8 mouse cellular contexts compared by ENCODE assay signal in genomic region chr7:128739462-128740277, GRCm38 (mm10). TPM values are rescaled to one million over a fixed set of nuclear protein-coding genes. Genes with fewer than 3 reads are reported as not detected.
DNase-seq lines count a peak whose midpoint lies in the region; ATAC-seq and TF ChIP-seq lines count a peak whose summit lies in the region.

No protein-coding gene starts in this region.

- TF ChIP-seq CTCF in C2C12 (IDR thresholded peaks at IDR 0.05; ENCODE audit: control insufficient read depth, insufficient read depth, insufficient read length), result no peak

- peaks cover 51% of the 10 kb centered on the region for H3K79me3 ChIP-seq in C2C12 (ENCODE audit: low read depth)

- DNase-seq in NIH3T3 (ENCODE audit: low read depth), result peak; percentile 56
- DNase-seq in lung, postnatal 25 days (ENCODE audit: low spot score), result peak; percentile 69
- peak; percentile 53 for DNase-seq in skeletal muscle tissue, adult 2 months (ENCODE audit: low read depth, low spot score)
- peak; percentile 39 to 62 for DNase-seq in urinary bladder, postnatal 4 days (ENCODE audit: low spot score in 2 of 2)

- peak overlapping the region; percentile 91 for H3K4me3 ChIP-seq in C2C12 (ENCODE audit: insufficient read depth, poor library complexity, severe bottlenecking)
- peak overlapping the region; percentile 100 for H3K4me3 ChIP-seq in embryonic facial prominence, embryonic 13.5 days
- H3K4me3 ChIP-seq in heart, embryonic 12.5 days, result peak overlapping the region; percentile 87
- H3K4me3 ChIP-seq in kidney, embryonic 15.5 days (replicated peaks), result peak overlapping the region; percentile 99

- peak overlapping the region; percentile 88 for H3K4me2 ChIP-seq in embryonic facial prominence, embryonic 13.5 days
- H3K4me2 ChIP-seq in heart, embryonic 12.5 days, result peak overlapping the region; percentile 92
- peak overlapping the region; percentile 82 for H3K4me2 ChIP-seq in kidney, embryonic 15.5 days

- peaks cover 55% of the 10 kb centered on the region for H3K79me2 ChIP-seq in C2C12 (ENCODE audit: control insufficient read depth, insufficient read depth)

- WGBS in embryonic facial prominence, embryonic 13.5 days, result under 1% methylated on average over 80 of the region's 80 CpGs
- 0% methylated on average over 75 of the region's 80 CpGs for WGBS in heart, embryonic 12.5 days
- WGBS in kidney, embryonic 15.5 days, result under 1% methylated on average over 73 of the region's 80 CpGs

- ATAC-seq in embryonic facial prominence, embryonic 13.5 days (ENCODE audit: insufficient number of reproducible peaks, insufficient read depth, low FRiP score, low TSS enrichment, low read depth), result peak; percentile 27
- peak; percentile 37 for ATAC-seq in heart, embryonic 12.5 days (ENCODE audit: insufficient number of reproducible peaks, low FRiP score)
- peak; percentile 64 for ATAC-seq in kidney, embryonic 15.5 days (replicated peaks; ENCODE audit: low FRiP score)

- peaks cover 22% of the 10 kb centered on the region for H3K4me1 ChIP-seq in embryonic facial prominence, embryonic 13.5 days
- peaks cover 27% of the 10 kb centered on the region for H3K4me1 ChIP-seq in heart, embryonic 12.5 days (replicated peaks)
- H3K4me1 ChIP-seq in kidney, embryonic 15.5 days, result peaks cover 31% of the 10 kb centered on the region

- peak overlapping the region; percentile 95 for H3ac ChIP-seq in C2C12 (ENCODE audit: control insufficient read depth, insufficient read length, low read depth)

- peak overlapping the region; percentile 83 for H3K27ac ChIP-seq in embryonic facial prominence, embryonic 13.5 days
- peak overlapping the region; percentile 86 for H3K27ac ChIP-seq in heart, embryonic 12.5 days (ENCODE audit: poor library complexity, severe bottlenecking)
- H3K27ac ChIP-seq in kidney, embryonic 15.5 days, result peak overlapping the region; percentile 84

- H3K27me3 ChIP-seq in C2C12 (ENCODE audit: control insufficient read depth, insufficient read depth, insufficient read length), result no peaks in the 10 kb centered on the region
- H3K27me3 ChIP-seq in embryonic facial prominence, embryonic 13.5 days, result peaks cover 5% of the 10 kb centered on the region
- H3K27me3 ChIP-seq in heart, embryonic 12.5 days (replicated peaks), result 0 out of 2 replicates have a peak, but pooled peaks cover 8% of the 10 kb centered on the region
- H3K27me3 ChIP-seq in kidney, embryonic 15.5 days, result 0 out of 2 replicates have a peak, but pooled peaks cover 3% of the 10 kb centered on the region

- H3K9me3 ChIP-seq in embryonic facial prominence, embryonic 13.5 days, result no peaks in the 10 kb centered on the region
- H3K9me3 ChIP-seq in heart, embryonic 12.5 days (replicated peaks), result no peaks in the 10 kb centered on the region
- H3K9me3 ChIP-seq in kidney, embryonic 15.5 days (replicated peaks), result no peaks in the 10 kb centered on the region

- peaks cover 10% of the 10 kb centered on the region for H3K36me3 ChIP-seq in C2C12 (ENCODE audit: control insufficient read depth, insufficient read depth)
- peaks cover 3% of the 10 kb centered on the region; the same call in 1 of the 2 replicates for H3K36me3 ChIP-seq in embryonic facial prominence, embryonic 13.5 days
- H3K36me3 ChIP-seq in heart, embryonic 12.5 days, result peaks cover 3% of the 10 kb centered on the region; the same call in 1 of the 2 replicates
- peaks cover 7% of the 10 kb centered on the region for H3K36me3 ChIP-seq in kidney, embryonic 15.5 days

- peak overlapping the region; percentile 98 for H3K9ac ChIP-seq in embryonic facial prominence, embryonic 13.5 days
- H3K9ac ChIP-seq in heart, embryonic 12.5 days, result peak overlapping the region; percentile 99
- peak overlapping the region; percentile 98 for H3K9ac ChIP-seq in kidney, embryonic 15.5 days

TF ChIP-seq in C2C12, 6 proteins besides CTCF, POLR2A, EP300 and RAD21:
- TF ChIP-seq MAX (IDR thresholded peaks at IDR 0.05), result no peak
- no peak for TF ChIP-seq CEBPB (IDR thresholded peaks at IDR 0.05; ENCODE audit: low read depth)
- no peak for TF ChIP-seq USF1 (IDR thresholded peaks at IDR 0.05; ENCODE audit: low read depth)
- TF ChIP-seq MYOG (IDR thresholded peaks at IDR 0.05; ENCODE audit: control insufficient read depth, extremely low read depth, insufficient read length), result no peak
- no peak for TF ChIP-seq FOSL1 (IDR thresholded peaks at IDR 0.05; ENCODE audit: insufficient read depth, low read length, poor library complexity, severe bottlenecking)
- no peak for TF ChIP-seq MYOD1 (IDR thresholded peaks at IDR 0.05; ENCODE audit: control insufficient read depth, insufficient read length, low read depth)

RNA-seq across cellular contexts. Expression of gene Mcmbp, which starts 0.6 kb away (rescaled TPM):
- 24.3 TPM for polyA plus RNA-seq in C2C12 (2012; fragmentation: generic; extraction: Trizol)
- 68.8 and 70.8 TPM in 2 replicates for polyA plus RNA-seq in embryonic facial prominence, embryonic 13.5 days (2015; fragmentation: Nextera tagmentation; extraction: Ambion mirVana)
- polyA plus RNA-seq in heart, embryonic 12.5 days (2016; fragmentation: Nextera tagmentation; extraction: Ambion mirVana), result 46.6 and 49.4 TPM in 2 replicates
- 66.0 and 67.2 TPM in 2 replicates for polyA plus RNA-seq in kidney, embryonic 15.5 days (2015; fragmentation: Nextera tagmentation; extraction: Ambion mirVana)

RNA-seq across cellular contexts. Expression of gene Sec23ip, which starts 5.1 kb away (rescaled TPM):
- polyA plus RNA-seq in C2C12 (2012; fragmentation: generic; extraction: Trizol), result 21.2 TPM
- polyA plus RNA-seq in embryonic facial prominence, embryonic 13.5 days (2015; fragmentation: Nextera tagmentation; extraction: Ambion mirVana), result 34.1 and 38.3 TPM in 2 replicates
- 36.9 and 39.1 TPM in 2 replicates for polyA plus RNA-seq in heart, embryonic 12.5 days (2016; fragmentation: Nextera tagmentation; extraction: Ambion mirVana)
- polyA plus RNA-seq in kidney, embryonic 15.5 days (2015; fragmentation: Nextera tagmentation; extraction: Ambion mirVana), result 38.1 and 38.4 TPM in 2 replicates

Comparison
In these comparisons a context has a peak if more than half of its experiments do, and no peak if none do; other contexts are left out.
1. Peak in every context shown above with its lines: DNase-seq, ATAC-seq, H3K4me3 ChIP-seq and H3K27ac ChIP-seq.